Mouse (Mus musculus) myocyte (in vitro differentiated cells): Measurements from ENCODE around the gene Olfr281. TPM values are rescaled to one million over a fixed set of nuclear protein-coding genes. Genes with fewer than 3 reads are reported as not detected.

Source experiments
- H3K27me3 ChIP-seq: one replicate; pipeline ENCODE4 v1.6.1; 2011; ENCODE audit not compliant: control insufficient read depth, insufficient read depth, insufficient read length
- H3K36me3 ChIP-seq: one replicate; pipeline ENCODE4 v1.6.1; 2011; ENCODE audit not compliant: control insufficient read depth, insufficient read depth
- H3K4me2 ChIP-seq: one replicate; pipeline ENCODE4 v1.6.1; 2011; ENCODE audit warnings: low read depth, control low read depth
- H3K4me3 ChIP-seq: one replicate; pipeline ENCODE4 v1.5.1; 2011; ENCODE audit warnings: mild to moderate bottlenecking, control low read depth, moderate library complexity
- H3K79me2 ChIP-seq: one replicate; pipeline ENCODE4 v1.6.1; 2011; ENCODE audit not compliant: control insufficient read depth, insufficient read depth
- H3ac ChIP-seq: one replicate; pipeline ENCODE4 v1.6.1; 2011; ENCODE audit not compliant: control insufficient read depth, insufficient read length
- CEBPB ChIP-seq: IDR thresholded peaks from 2 replicates; pipeline ENCODE4 v1.6.1; 2011; ENCODE audit warnings: mild to moderate bottlenecking, moderate library complexity; ENCODE audit not compliant: poor library complexity, insufficient read depth, severe bottlenecking
- E2F4 ChIP-seq: IDR thresholded peaks from one replicate; pipeline ENCODE4 v1.6.1; 2011; ENCODE audit warnings: mild to moderate bottlenecking, control low read depth, moderate library complexity; ENCODE audit not compliant: insufficient read depth
- MAX ChIP-seq: IDR thresholded peaks from one replicate; pipeline ENCODE4 v1.6.1; 2011; ENCODE audit warnings: low read depth, mild to moderate bottlenecking, control low read depth
- MYOD1 ChIP-seq, 3 experiments: IDR thresholded peaks; one replicate each; pipeline ENCODE4 v1.6.1; 2011; ENCODE audit warnings: control low read depth in 2 of 3, low read depth in 2 of 3, mild to moderate bottlenecking in 2 of 3, moderate library complexity in 1 of 3; ENCODE audit not compliant: insufficient read length in 2 of 3, control insufficient read depth in 1 of 3
- MYOG ChIP-seq, 3 experiments: IDR thresholded peaks; one replicate each; pipeline ENCODE4 v1.6.1; 2011; ENCODE audit warnings: control low read depth in 2 of 3, low read depth in 2 of 3, mild to moderate bottlenecking in 2 of 3; ENCODE audit not compliant: insufficient read length in 2 of 3, control insufficient read depth in 1 of 3, insufficient read depth in 1 of 3
- POLR2A ChIP-seq: IDR thresholded peaks from one replicate; pipeline ENCODE4 v1.6.1; 2011; ENCODE audit warnings: low read depth, mild to moderate bottlenecking, control low read depth, moderate library complexity; ENCODE audit not compliant: insufficient read length
- POLR2AphosphoS2 ChIP-seq: IDR thresholded peaks from one replicate; pipeline ENCODE4 v1.6.1; 2011; ENCODE audit warnings: low read depth, control low read depth; ENCODE audit not compliant: insufficient read length
- REST ChIP-seq: IDR thresholded peaks from one replicate; pipeline ENCODE4 v1.6.1; 2011; ENCODE audit warnings: mild to moderate bottlenecking, control low read depth, moderate library complexity; ENCODE audit not compliant: insufficient read depth, insufficient read length
- SRF ChIP-seq: IDR thresholded peaks from one replicate; pipeline ENCODE4 v1.6.1; 2011; ENCODE audit warnings: low read depth; ENCODE audit not compliant: control insufficient read depth, insufficient read length
- TCF12 ChIP-seq: IDR thresholded peaks from one replicate; pipeline ENCODE4 v1.6.1; 2011; ENCODE audit warnings: mild to moderate bottlenecking, control low read depth; ENCODE audit not compliant: poor library complexity, insufficient read depth, severe bottlenecking
- TCF3 ChIP-seq: IDR thresholded peaks from one replicate; pipeline ENCODE4 v1.6.1; 2011; ENCODE audit warnings: low read depth, control low read depth; ENCODE audit not compliant: insufficient read length
- USF1 ChIP-seq: IDR thresholded peaks from one replicate; pipeline ENCODE4 v1.6.1; 2011; ENCODE audit warnings: low read depth, mild to moderate bottlenecking, control low read depth, moderate library complexity
- polyA plus RNA-seq: library from polyadenylated mRNA; unstranded; fragments of >200 nt; fragmentation: generic; extraction: Trizol; gene quantifications from one replicate; pipeline ENCODE4 v1.2.1, GENCODE M21; 2012; ENCODE audit warnings: missing spikeins

Gene Olfr281
- polyA plus RNA-seq, 1 experiment = not detected

DNA sequence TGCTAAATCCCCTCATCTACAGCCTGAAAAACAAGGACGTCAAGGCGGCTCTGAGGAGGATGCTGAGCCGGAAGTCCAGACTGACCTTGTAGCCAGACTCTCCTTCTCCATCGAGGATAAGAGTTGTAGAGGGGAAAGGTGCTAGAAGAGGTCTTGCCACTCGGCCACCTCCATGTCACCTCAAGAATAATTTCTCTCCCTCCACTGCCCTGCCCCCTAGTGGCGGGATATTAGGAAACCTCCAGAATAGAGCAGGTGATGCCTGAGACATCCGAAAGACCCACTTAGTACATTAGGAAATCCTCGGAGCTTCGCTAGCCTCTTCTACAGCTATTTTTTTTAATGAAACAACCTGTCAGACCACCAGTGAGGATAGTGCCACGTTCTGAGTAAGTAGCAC is 23.0 kb downstream of the Olfr281 start:
- no peaks in the 10 kb centered on the region for H3K36me3 ChIP-seq
- peaks cover 79% of the 10 kb centered on the region for H3K27me3 ChIP-seq
- no peak overlapping the region for H3K4me3 ChIP-seq
- TF ChIP-seq POLR2AphosphoS2 (no peak), POLR2A (no peak), E2F4 (no peak), TCF3 (no peak), MYOG (IDR thresholded peaks at IDR 0.05; ENCODE audit: control insufficient read depth in 1 of 3, insufficient read depth in 1 of 3, insufficient read length in 2 of 3, low read depth in 2 of 3) (no peak), MYOD1 (IDR thresholded peaks at IDR 0.05; ENCODE audit: control insufficient read depth in 1 of 3, insufficient read length in 2 of 3, low read depth in 2 of 3) (no peak), USF1 (no peak), REST (no peak), MAX (no peak), CEBPB (no peak), SRF (no peak), TCF12 (no peak)
- no peaks in the 10 kb centered on the region for H3K79me2 ChIP-seq
- H3K4me2 ChIP-seq = no peak overlapping the region
- no peak overlapping the region for H3ac ChIP-seq

DNA sequence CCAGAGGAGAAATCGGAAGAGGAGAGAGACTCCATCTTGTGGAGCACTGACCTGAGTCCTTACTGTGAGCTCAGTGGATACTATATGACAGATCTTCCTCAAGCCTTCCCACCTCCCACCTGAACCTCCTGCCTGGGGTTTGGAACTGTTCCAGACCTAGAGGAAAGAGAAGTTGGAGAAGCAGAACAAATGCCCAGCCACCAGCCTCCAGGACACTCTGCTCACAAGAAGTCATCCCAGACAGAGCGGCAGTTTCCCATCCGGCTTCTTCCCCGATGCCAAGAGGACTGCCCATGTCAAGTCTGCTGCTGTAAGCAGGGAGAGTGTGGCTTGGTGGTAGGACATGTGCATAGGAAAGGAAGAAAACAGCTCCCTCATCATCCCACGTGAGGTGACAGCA is 23.9 kb downstream of the Olfr281 start:
- peaks cover 78% of the 10 kb centered on the region for H3K27me3 ChIP-seq
- TF ChIP-seq E2F4 (no peak), TCF12 (no peak), REST (no peak), POLR2A (no peak), USF1 (no peak), CEBPB (no peak), POLR2AphosphoS2 (no peak), MAX (no peak), TCF3 (no peak), SRF (no peak), MYOD1 (IDR thresholded peaks at IDR 0.05; ENCODE audit: control insufficient read depth in 1 of 3, insufficient read length in 2 of 3, low read depth in 2 of 3) (no peak), MYOG (IDR thresholded peaks at IDR 0.05; ENCODE audit: control insufficient read depth in 1 of 3, insufficient read depth in 1 of 3, insufficient read length in 2 of 3, low read depth in 2 of 3) (no peak)

DNA sequence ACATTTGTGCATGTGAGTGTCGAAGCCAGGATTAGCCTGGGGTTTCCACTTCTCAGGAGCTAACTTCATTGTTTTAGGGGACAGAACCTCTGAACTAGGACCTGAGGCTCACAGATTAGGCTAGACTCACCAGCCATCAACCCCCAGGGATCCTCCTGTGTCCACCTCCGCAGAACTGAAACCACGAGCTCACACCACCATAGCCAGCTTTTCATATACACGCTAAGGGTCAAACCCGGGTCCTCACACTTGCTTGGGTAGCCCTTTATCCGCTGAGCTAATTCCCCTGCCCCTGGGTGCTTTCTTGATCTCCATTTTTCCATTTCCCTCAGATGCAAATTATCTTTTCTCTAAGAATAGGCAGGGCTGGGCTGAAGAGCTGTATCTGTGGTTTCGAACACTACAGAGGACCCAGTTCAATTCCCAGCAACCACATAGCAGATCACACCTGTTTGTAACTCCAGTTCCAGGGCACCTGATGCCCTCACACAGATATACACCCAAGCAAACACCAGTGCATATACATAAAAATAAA is 27.2 kb downstream of the Olfr281 start:
- Histone ChIP-seq H3K4me2 (no peak overlapping the region), H3ac (no peak overlapping the region), H3K79me2 (no peaks in the 10 kb centered on the region), H3K4me3 (no peak overlapping the region), H3K27me3 (peaks cover 78% of the 10 kb centered on the region), H3K36me3 (no peaks in the 10 kb centered on the region)
- TF ChIP-seq TCF3 = no peak
- no peak for TF ChIP-seq MAX
- TF ChIP-seq E2F4 = no peak
- no peak for TF ChIP-seq MYOD1 (IDR thresholded peaks at IDR 0.05; ENCODE audit: control insufficient read depth in 1 of 3, insufficient read length in 2 of 3, low read depth in 2 of 3)
- TF ChIP-seq USF1 = no peak
- TF ChIP-seq POLR2AphosphoS2 = no peak
- no peak for TF ChIP-seq POLR2A
- TF ChIP-seq SRF = no peak
- no peak for TF ChIP-seq REST
- TF ChIP-seq TCF12 = no peak
- no peak for TF ChIP-seq CEBPB
- TF ChIP-seq MYOG (IDR thresholded peaks at IDR 0.05; ENCODE audit: control insufficient read depth in 1 of 3, insufficient read depth in 1 of 3, insufficient read length in 2 of 3, low read depth in 2 of 3) = no peak

More for the DNA sequence above, 23.9 kb downstream of the Olfr281 start:
- no peak overlapping the region for H3ac ChIP-seq
- no peak overlapping the region for H3K4me2 ChIP-seq
- H3K4me3 ChIP-seq = no peak overlapping the region
- H3K36me3 ChIP-seq = no peaks in the 10 kb centered on the region
- H3K79me2 ChIP-seq = no peaks in the 10 kb centered on the region

DNA sequence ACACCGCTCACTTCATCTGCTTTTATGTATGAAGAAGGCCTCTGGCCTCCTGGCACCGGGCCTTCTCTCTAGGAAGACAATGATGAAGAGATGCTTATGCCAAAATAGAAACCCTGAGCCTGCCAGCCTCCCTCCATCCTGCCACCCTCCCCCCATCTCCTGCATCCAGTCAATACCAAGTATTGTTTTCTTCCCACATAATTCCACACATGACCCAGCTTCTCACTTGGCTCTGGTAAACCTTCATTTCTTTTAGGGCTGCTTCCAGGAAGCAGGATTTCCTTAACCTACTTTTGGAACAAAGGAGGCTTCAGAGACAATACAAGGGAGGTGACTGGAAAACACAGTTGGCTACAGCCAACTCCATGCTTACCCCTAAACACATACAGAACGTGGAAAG is 30.3 kb downstream of the Olfr281 start, which contains the start of gene Lalba:
TSS of gene Lalba (minus strand) at position 21 of the 400 bp plus-strand sequence.
- Histone ChIP-seq H3K27me3 (peaks cover 53% of the 10 kb centered on the region), H3K36me3 (no peaks in the 10 kb centered on the region), H3K4me2 (no peak within 1 kb of the TSS), H3K4me3 (no peak within 1 kb of the TSS), H3K79me2 (no peaks in the 10 kb centered on the region), H3ac (no peak within 1 kb of the TSS)
- no peak for TF ChIP-seq REST
- TF ChIP-seq USF1 = no peak
- TF ChIP-seq MYOG (IDR thresholded peaks at IDR 0.05; ENCODE audit: control insufficient read depth in 1 of 3, insufficient read depth in 1 of 3, insufficient read length in 2 of 3, low read depth in 2 of 3) = no peak
- no peak for TF ChIP-seq POLR2AphosphoS2
- TF ChIP-seq MAX = no peak
- TF ChIP-seq POLR2A = no peak
- no peak for TF ChIP-seq SRF
- TF ChIP-seq TCF3 = no peak
- TF ChIP-seq MYOD1 (IDR thresholded peaks at IDR 0.05; ENCODE audit: control insufficient read depth in 1 of 3, insufficient read length in 2 of 3, low read depth in 2 of 3) = no peak
- no peak for TF ChIP-seq CEBPB
- TF ChIP-seq TCF12 = no peak
- no peak for TF ChIP-seq E2F4
